ENCODE assay signal across 12 mouse cellular contexts in genomic region chr4:138447827-138448602, GRCm38 (mm10). TPM values are rescaled to one million over a fixed set of nuclear protein-coding genes. Genes with fewer than 3 reads are reported as not detected.
DNase-seq lines count a peak whose midpoint lies in the region; ATAC-seq and TF ChIP-seq lines count a peak whose summit lies in the region.
"Had no signal": no experiment of that assay in that cellular context is flagged by ENCODE, and none has a peak within 500 bp of the region (broad histone marks: within the 10 kb centered on the region; RNA-seq: fewer than 3 reads in every experiment).

No protein-coding gene starts in this region.

- peaks cover 0 to 3% of the 10 kb centered on the region in 2 experiments; a peak in 1 of 4 replicates for H3K4me1 ChIP-seq in MEL (ENCODE audit: control insufficient read depth in 1 of 2, insufficient read depth in 2 of 2, low read length in 2 of 2)
- peaks cover 13% of the 10 kb centered on the region; the same call in 1 of the 2 replicates for H3K4me1 ChIP-seq in forebrain, embryonic 14.5 days (ENCODE audit: control insufficient read depth, insufficient read depth, low read length)
- peaks cover 37% of the 10 kb centered on the region for H3K4me1 ChIP-seq in midbrain, embryonic 12.5 days
- no peaks in the 10 kb centered on the region for H3K4me1 ChIP-seq in lung, adult 2 months (ENCODE audit: control insufficient read depth, insufficient read depth, low read length)
- H3K4me1 ChIP-seq: liver, embryonic 15.5 days had no signal

- TF ChIP-seq EP300 in MEL (IDR thresholded peaks at IDR 0.05; ENCODE audit: low read depth in 1 of 2, low read length in 2 of 2): no peak

- H3K4me2 ChIP-seq in forebrain, embryonic 14.5 days (ENCODE audit: low read length): peak overlapping the region; percentile 34; the same call in 1 of the 2 replicates
- peak overlapping the region; percentile 33 for H3K4me2 ChIP-seq in midbrain, embryonic 12.5 days (replicated peaks)
- H3K4me2 ChIP-seq: liver, embryonic 15.5 days had no signal

- DNase-seq in left cerebral cortex, adult 2 months (ENCODE audit: extremely low spot score in 1 of 2, low spot score in 2 of 2): peak in 1 of 2 experiments; percentile 55
- DNase-seq in left cerebral cortex, postnatal 4 days: no peak
- no peak for DNase-seq in MEL (ENCODE audit: low read depth, low spot score)
- peak; percentile 82 for DNase-seq in forebrain, embryonic 14.5 days (ENCODE audit: low spot score)
- DNase-seq in urinary bladder, adult 18-20 months (ENCODE audit: low spot score in 2 of 2): no peak
- DNase-seq in heart, adult 9 months (ENCODE audit: low spot score in 2 of 2): no peak
- no peak for DNase-seq in lung, adult 2 months

- H3K36me3 ChIP-seq in MEL (ENCODE audit: control insufficient read depth in 1 of 2, insufficient read depth in 2 of 2, low read length in 2 of 2): no peaks in the 10 kb centered on the region; a peak in 1 of 4 replicates
- H3K36me3 ChIP-seq in forebrain, embryonic 14.5 days (ENCODE audit: control insufficient read depth, insufficient read depth, low read length): no peaks in the 10 kb centered on the region
- no peaks in the 10 kb centered on the region for H3K36me3 ChIP-seq in midbrain, embryonic 12.5 days
- H3K36me3 ChIP-seq: liver, embryonic 15.5 days had no signal

- peak overlapping the region; percentile 85 for H3K27ac ChIP-seq in left cerebral cortex, adult 2 months
- H3K27ac ChIP-seq in MEL (ENCODE audit: control insufficient read depth, low read depth, low read length): no peak overlapping the region
- peak overlapping the region; percentile 85 for H3K27ac ChIP-seq in forebrain, embryonic 14.5 days (ENCODE audit: low read depth, low read length)
- peak overlapping the region; percentile 84 for H3K27ac ChIP-seq in midbrain, embryonic 12.5 days (replicated peaks)
- H3K27ac ChIP-seq: liver, embryonic 15.5 days had no signal

- no peaks in the 10 kb centered on the region for H3K9me3 ChIP-seq in MEL (replicated peaks; ENCODE audit: insufficient read depth, low read length)
- H3K9me3 ChIP-seq in forebrain, embryonic 14.5 days (replicated peaks; ENCODE audit: control insufficient read depth, low read length): no peaks in the 10 kb centered on the region
- 0 out of 2 replicates have a peak, but pooled peaks cover 3% of the 10 kb centered on the region for H3K9me3 ChIP-seq in midbrain, embryonic 12.5 days
- H3K9me3 ChIP-seq: liver, embryonic 15.5 days had no signal

- no peak for TF ChIP-seq RAD21 in MEL (IDR thresholded peaks at IDR 0.05; ENCODE audit: low read depth, low read length)

- peak overlapping the region; percentile 89 for H3K9ac ChIP-seq in MEL (ENCODE audit: control insufficient read depth, low read depth, low read length, poor library complexity, severe bottlenecking)
- H3K9ac ChIP-seq in forebrain, embryonic 14.5 days (ENCODE audit: low read length): peak overlapping the region; percentile 10; the same call in 1 of the 2 replicates
- H3K9ac ChIP-seq in midbrain, embryonic 12.5 days (replicated peaks): peak overlapping the region; percentile 31; the same call in 1 of the 2 replicates
- H3K9ac ChIP-seq: liver, embryonic 15.5 days had no signal

- WGBS in forebrain, embryonic 14.5 days: 35% methylated on average over 15 of the region's 15 CpGs
- WGBS in midbrain, embryonic 12.5 days: 28% methylated on average over 15 of the region's 15 CpGs
- WGBS in lung, adult 2 months: 51% methylated on average over 15 of the region's 15 CpGs

- peaks cover 2% of the 10 kb centered on the region; the same call in 1 of the 2 replicates for H3K79me2 ChIP-seq in MEL (ENCODE audit: control insufficient read depth, insufficient read depth, low read length, poor library complexity)

- TF ChIP-seq CTCF in left cerebral cortex, adult 2 months (IDR thresholded peaks at IDR 0.05): no peak
- no peak for TF ChIP-seq CTCF in MEL (IDR thresholded peaks at IDR 0.05 in 2 of 3, conservative IDR thresholded peaks at IDR 0.05 in 1 of 3; ENCODE audit: control insufficient read depth in 1 of 3, insufficient read depth in 1 of 3, low read depth in 2 of 3, low read length in 3 of 3, poor library complexity in 1 of 3, severe bottlenecking in 1 of 3)
- TF ChIP-seq CTCF in lung, adult 2 months (IDR thresholded peaks at IDR 0.05; ENCODE audit: insufficient read depth, low read length): no peak

- intact Hi-C loops in left cerebral cortex, adult 2 months (cut with DNase I): loop anchor here (1.0 to 5.0 kb wide), 6 partner anchors 114 to 436 kb away; no protein-coding TSS in a partner anchor
- intact Hi-C loops in left cerebral cortex, postnatal 4 days (cut with DNase I): loop anchor here (2.0 to 5.0 kb wide), 3 partner anchors 113 to 403 kb away; no protein-coding TSS in a partner anchor

- H3K4me3 ChIP-seq in left cerebral cortex, adult 2 months: no peak overlapping the region
- peak overlapping the region; percentile 52 to 53; a peak in 3 of 4 replicates for H3K4me3 ChIP-seq in MEL (ENCODE audit: control insufficient read depth in 1 of 2, insufficient read depth in 1 of 2, low read depth in 2 of 2, low read length in 2 of 2)
- no peak overlapping the region for H3K4me3 ChIP-seq in forebrain, embryonic 14.5 days (ENCODE audit: low read depth, low read length)
- H3K4me3 ChIP-seq in midbrain, embryonic 12.5 days: no peak overlapping the region
- H3K4me3 ChIP-seq in lung, adult 2 months (replicated peaks; ENCODE audit: extremely low read depth, low read depth, low read length): no peak overlapping the region
- H3K4me3 ChIP-seq: liver, embryonic 15.5 days had no signal

- no peak for TF ChIP-seq POLR2A in MEL (IDR thresholded peaks at IDR 0.05; ENCODE audit: control insufficient read depth in 1 of 2, insufficient read depth in 1 of 2, low read depth in 1 of 2, low read length in 2 of 2, poor library complexity in 1 of 2)
- no peak for TF ChIP-seq POLR2A in lung, adult 2 months (IDR thresholded peaks at IDR 0.05; ENCODE audit: borderline replicate concordance, extremely low read depth, low read depth, low read length)

- ATAC-seq in forebrain, embryonic 14.5 days: peak; percentile 75
- peak; percentile 73 for ATAC-seq in midbrain, embryonic 12.5 days (ENCODE audit: low FRiP score, low read depth)

- no peaks in the 10 kb centered on the region for H3K27me3 ChIP-seq in MEL (ENCODE audit: control insufficient read depth in 1 of 2, insufficient read depth in 2 of 2, low read length in 2 of 2)
- H3K27me3 ChIP-seq in forebrain, embryonic 14.5 days (replicated peaks; ENCODE audit: control insufficient read depth, insufficient read depth, low read length): peaks cover 5% of the 10 kb centered on the region; the same call in 1 of the 2 replicates
- H3K27me3 ChIP-seq in midbrain, embryonic 12.5 days: peaks cover 23% of the 10 kb centered on the region

TF ChIP-seq in MEL, 35 proteins besides CTCF, POLR2A, EP300 and RAD21 (continues in another document):
- no peak for TF ChIP-seq USF1 (IDR thresholded peaks at IDR 0.05; ENCODE audit: low read depth, low read length)
- TF ChIP-seq ETS1 (IDR thresholded peaks at IDR 0.05; ENCODE audit: low read depth, low read length): no peak
- no peak for TF ChIP-seq HCFC1 (IDR thresholded peaks at IDR 0.05; ENCODE audit: low read depth, low read length)
- TF ChIP-seq GATA1 (IDR thresholded peaks at IDR 0.05; ENCODE audit: low read depth, low read length): no peak
- TF ChIP-seq POLR2AphosphoS2 (IDR thresholded peaks at IDR 0.05; ENCODE audit: low read length): no peak
- no peak for TF ChIP-seq JUND (IDR thresholded peaks at IDR 0.05; ENCODE audit: low read depth, low read length)
- TF ChIP-seq TBP (IDR thresholded peaks at IDR 0.05; ENCODE audit: low read depth, low read length): no peak
- no peak for TF ChIP-seq MAX (IDR thresholded peaks at IDR 0.05; ENCODE audit: low read length)
- TF ChIP-seq MAZ (IDR thresholded peaks at IDR 0.05; ENCODE audit: low read depth, low read length): no peak
- TF ChIP-seq MAFK (IDR thresholded peaks at IDR 0.05; ENCODE audit: borderline replicate concordance, low read depth, low read length): no peak
- TF ChIP-seq NELFE (IDR thresholded peaks at IDR 0.05; ENCODE audit: low read depth, low read length): no peak
- no peak for TF ChIP-seq E2F4 (IDR thresholded peaks at IDR 0.05; ENCODE audit: borderline replicate concordance, low read depth, low read length)
- no peak for TF ChIP-seq TCF12 (IDR thresholded peaks at IDR 0.05; ENCODE audit: low read depth, low read length)
- TF ChIP-seq MEF2A (IDR thresholded peaks at IDR 0.05; ENCODE audit: extremely low read depth, insufficient replicate concordance, low read depth, low read length, poor library complexity, severe bottlenecking): no peak

RNA-seq across cellular contexts. Expression of gene Camk2n1, which starts 6.1 kb away (rescaled TPM):
- total RNA-seq in left cerebral cortex, adult 2 months (2021): 1,000 to 10,000 TPM; 1,332 to 1,386 TPM
- total RNA-seq in left cerebral cortex, postnatal 4 days (2021): 100 to 1,000 TPM; 106 to 110 TPM
- not detected in 2 replicates for total RNA-seq in MEL (2012; rRNA removed)
- under 1 TPM in 1 of 2 experiments, not detected in 1; 0.10 TPM for polyA plus RNA-seq in MEL (2012; ENCODE audit: insufficient read depth in 1 of 2, insufficient read length in 2 of 2, low read depth in 1 of 2, low replicate concordance in 2 of 2, missing spikeins in 1 of 2)
- polyA plus RNA-seq in forebrain, embryonic 14.5 days (2014; fragmentation: Nextera tagmentation; extraction: Ambion mirVana): 7.5 and 7.8 TPM in 2 replicates
- polyA plus RNA-seq in midbrain, embryonic 12.5 days (2016; fragmentation: Nextera tagmentation; extraction: Ambion mirVana): 9.0 and 9.8 TPM in 2 replicates
- 21.7 and 26.9 TPM in 2 replicates for polyA plus RNA-seq in lung, adult 2 months (2012; rRNA removed)

RNA-seq across cellular contexts. Expression of gene Mul1, which starts 13.5 kb away (rescaled TPM):
- total RNA-seq in left cerebral cortex, adult 2 months (2021): 10 to 100 TPM; 63.0 to 65.1 TPM
- total RNA-seq in left cerebral cortex, postnatal 4 days (2021): 10 to 100 TPM; 35.4 to 35.8 TPM
- total RNA-seq in MEL (2012; rRNA removed): 26.9 and 31.9 TPM in 2 replicates
- 10 to 100 TPM in 1 of 2 experiments, not detected in 1; 31.3 TPM for polyA plus RNA-seq in MEL (2012; ENCODE audit: insufficient read depth in 1 of 2, insufficient read length in 2 of 2, low read depth in 1 of 2, low replicate concordance in 2 of 2, missing spikeins in 1 of 2)
- polyA plus RNA-seq in forebrain, embryonic 14.5 days (2014; fragmentation: Nextera tagmentation; extraction: Ambion mirVana): 16.2 and 21.9 TPM in 2 replicates
- 16.0 and 17.5 TPM in 2 replicates for polyA plus RNA-seq in midbrain, embryonic 12.5 days (2016; fragmentation: Nextera tagmentation; extraction: Ambion mirVana)
- 15.2 and 16.5 TPM in 2 replicates for polyA plus RNA-seq in lung, adult 2 months (2012; rRNA removed)

RNA-seq across cellular contexts. Expression of gene Fam43b, which starts 51.7 kb away (rescaled TPM):
- 10 to 100 TPM; 33.4 to 42.4 TPM for total RNA-seq in left cerebral cortex, adult 2 months (2021)
- 10 to 100 TPM; 27.7 to 30.6 TPM for total RNA-seq in left cerebral cortex, postnatal 4 days (2021)
- total RNA-seq in MEL (2012; rRNA removed): not detected in 2 replicates
- not detected for polyA plus RNA-seq in MEL (2012; ENCODE audit: insufficient read depth in 1 of 2, insufficient read length in 2 of 2, low read depth in 1 of 2, low replicate concordance in 2 of 2, missing spikeins in 1 of 2)
- 1.8 and 4.8 TPM in 2 replicates for polyA plus RNA-seq in forebrain, embryonic 14.5 days (2014; fragmentation: Nextera tagmentation; extraction: Ambion mirVana)
- 0.27 and 0.34 TPM in 2 replicates for polyA plus RNA-seq in midbrain, embryonic 12.5 days (2016; fragmentation: Nextera tagmentation; extraction: Ambion mirVana)
- polyA plus RNA-seq in lung, adult 2 months (2012; rRNA removed): not detected in 2 replicates
- total RNA-seq: monocyte, adult 5-6 weeks had no signal
- polyA plus RNA-seq: activated CD4-positive, CD25-positive, alpha-beta regulatory T cell, adult 4 months; inflammation-experienced regulatory T-cells, adult 6 months; liver, embryonic 15.5 days had no signal

Comparison
In these comparisons a context has a peak if more than half of its experiments do, and no peak if none do; other contexts are left out.
1. H3K4me3 ChIP-seq: peak in MEL (2 of 2); none in left cerebral cortex, adult 2 months (single experiment), forebrain, embryonic 14.5 days (single experiment), midbrain, embryonic 12.5 days (single experiment) and lung, adult 2 months (single experiment).
2. H3K9ac ChIP-seq: peak in every context shown above with its lines; median percentile 89 in MEL; 31 in midbrain, embryonic 12.5 days; 10 in forebrain, embryonic 14.5 days.